Mouse (Mus musculus) kidney, adult 2 months (tissue): ENCODE results near the gene Adcyap1r1.

Experiments used
- CTCF ChIP-seq: fragments of 200-500 bp; conservative IDR thresholded peaks from 2 replicates; pipeline ENCODE4 v1.5.1; 2011; ENCODE audit warnings: low read depth, mild to moderate bottlenecking, control low read depth, low read length, moderate library complexity, mixed read lengths; ENCODE audit not compliant: insufficient read depth, insufficient read length
- POLR2A ChIP-seq: fragments of 200-500 bp; IDR thresholded peaks from one replicate; pipeline ENCODE4 v1.6.1; 2011; ENCODE audit warnings: low read depth, low read length, control low read depth

- no peak for TF ChIP-seq POLR2A
- TF ChIP-seq CTCF: no peak
Measured at GRCm38 (mm10) chr6:55501061-55501460, 49.3 kb downstream of the Adcyap1r1 start.
